Mouse (Mus musculus): ENCODE data around the gene Adamtsl1. TPM values are rescaled to one million over a fixed set of nuclear protein-coding genes. Genes with fewer than 3 reads are reported as not detected.

The Adamtsl1 gene
- polyA plus RNA-seq, 1 experiment, result not detected

DNA sequence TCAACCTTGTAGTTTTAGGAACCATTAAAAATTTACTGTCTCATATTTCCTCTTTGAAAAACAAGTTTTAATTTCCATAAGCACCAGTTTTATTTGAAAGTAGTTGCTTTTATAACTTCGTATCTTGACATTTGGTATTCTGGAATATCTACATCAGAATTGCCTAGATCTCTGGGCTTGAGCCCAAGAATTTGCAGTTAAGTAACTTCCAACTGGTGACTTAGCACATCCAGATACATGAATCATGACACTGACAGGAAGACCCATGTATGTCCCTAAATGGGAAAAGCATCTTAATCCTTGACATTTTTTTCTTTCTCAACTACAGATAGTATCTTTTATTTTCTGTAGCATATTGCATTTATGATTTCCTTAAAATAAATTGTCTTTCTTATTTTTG, 713.1 kb downstream of the Adamtsl1 start:
- no peak for TF ChIP-seq GATA1 (IDR thresholded peaks at IDR 0.05; ENCODE audit: low read length)

DNA sequence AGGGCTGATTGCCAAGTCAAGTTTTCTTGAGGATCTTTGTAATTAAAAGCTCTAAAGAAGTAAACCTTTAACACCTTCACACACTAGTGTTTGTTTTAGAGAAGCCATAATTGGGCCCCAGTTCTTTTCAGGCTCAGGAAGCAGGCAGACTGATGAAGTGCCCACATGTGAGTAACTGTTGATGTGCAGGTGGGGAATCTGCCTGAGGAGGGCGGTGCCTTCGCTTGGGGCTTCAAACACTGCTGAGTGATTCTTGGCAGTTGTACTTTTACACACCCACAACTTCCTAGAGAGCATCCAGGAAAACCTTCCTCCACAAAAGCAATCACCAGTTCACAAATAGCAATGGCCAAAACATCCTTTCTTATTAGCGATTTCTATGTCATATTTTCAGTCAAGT, 719.2 kb downstream of the Adamtsl1 start:
- TF ChIP-seq GATA1 (IDR thresholded peaks at IDR 0.05; ENCODE audit: low read length), result no peak

- TF ChIP-seq GATA1 (IDR thresholded peaks at IDR 0.05; ENCODE audit: low read length), result no peak
These were observed 728.0 kb downstream of the Adamtsl1 start for GRCm38 (mm10) chr4:86241854-86242424.

- TF ChIP-seq GATA1 (IDR thresholded peaks at IDR 0.05; ENCODE audit: low read length), result no peak
These were observed 756.1 kb downstream of the Adamtsl1 start for GRCm38 (mm10) chr4:86270085-86270484.

DNA sequence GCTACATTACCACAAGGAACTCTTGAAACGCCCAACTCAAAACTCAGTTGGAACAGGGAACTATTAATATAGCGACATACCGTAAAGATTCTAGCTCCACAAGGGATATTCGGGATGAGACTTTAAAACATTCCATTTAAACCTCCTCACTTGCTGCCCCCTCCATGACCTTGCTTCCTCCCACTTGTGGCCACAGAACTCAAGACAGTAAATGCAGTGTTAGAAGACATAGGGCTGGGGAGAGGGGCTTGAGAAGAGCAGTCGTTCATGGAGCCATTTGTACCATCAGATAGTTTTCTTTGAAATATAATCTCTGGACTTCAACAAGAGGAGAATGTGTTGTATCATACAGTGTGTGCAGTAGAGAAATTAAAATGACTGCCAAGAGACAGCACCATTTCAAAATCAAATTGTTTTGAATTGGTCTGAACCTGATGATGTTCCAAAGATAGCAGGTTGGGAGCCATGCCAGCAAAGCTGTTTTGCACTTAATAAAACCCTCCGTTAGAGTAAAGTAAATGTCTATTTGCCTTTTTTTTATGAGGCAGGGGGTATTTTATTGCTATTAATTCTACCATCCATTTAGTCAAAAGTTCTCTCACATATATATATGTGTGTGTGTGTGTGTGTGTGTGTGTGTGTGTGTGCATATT, 759.9 kb downstream of the Adamtsl1 start:
- no peak for TF ChIP-seq GATA1 (IDR thresholded peaks at IDR 0.05; ENCODE audit: low read length)

DNA sequence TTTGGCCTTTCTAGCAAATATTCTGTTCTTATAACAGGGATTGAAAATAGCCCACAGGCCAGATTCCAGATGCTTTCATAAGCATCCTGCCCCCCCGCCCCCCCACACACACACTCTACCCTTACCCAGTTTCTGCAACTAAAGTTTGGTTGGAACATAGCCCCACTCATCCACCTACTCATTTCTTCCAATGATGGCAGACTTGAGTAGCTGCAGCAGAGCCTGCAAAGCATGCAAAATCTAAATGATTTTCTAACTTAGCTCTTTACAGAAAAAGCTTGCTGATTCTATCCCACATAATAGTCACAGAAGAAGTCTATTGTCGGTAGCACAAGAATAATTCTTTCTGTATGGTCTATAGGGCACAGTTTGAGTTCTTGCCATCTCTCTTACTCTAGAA, 760.7 kb downstream of the Adamtsl1 start:
- TF ChIP-seq GATA1 (IDR thresholded peaks at IDR 0.05; ENCODE audit: low read length), result no peak

GRCm38 (mm10) chr4:86276021-86276813, 762.2 kb downstream of the Adamtsl1 start:
- no peak for TF ChIP-seq GATA1 (IDR thresholded peaks at IDR 0.05; ENCODE audit: low read length)

DNA sequence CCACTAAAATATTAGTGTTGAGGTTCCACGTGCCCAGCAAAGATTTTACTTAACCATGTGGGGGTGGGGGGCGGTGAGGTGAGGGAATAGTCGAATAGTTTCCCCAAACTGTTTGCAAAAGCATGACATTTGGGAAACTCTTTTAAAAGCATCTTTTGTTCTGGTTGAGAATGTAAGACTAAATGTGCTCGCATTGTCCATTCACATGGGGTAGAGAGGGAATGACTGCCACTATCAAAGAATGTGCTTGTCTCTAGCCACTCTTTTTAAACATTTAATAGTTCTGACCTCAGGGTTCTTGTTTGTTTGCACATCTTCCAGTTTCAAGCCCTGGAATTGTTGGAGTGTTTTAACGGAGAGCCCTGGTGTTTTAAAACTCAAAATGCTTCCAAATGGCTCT, 764.6 kb downstream of the Adamtsl1 start:
- no peak for TF ChIP-seq GATA1 (IDR thresholded peaks at IDR 0.05; ENCODE audit: low read length)

DNA sequence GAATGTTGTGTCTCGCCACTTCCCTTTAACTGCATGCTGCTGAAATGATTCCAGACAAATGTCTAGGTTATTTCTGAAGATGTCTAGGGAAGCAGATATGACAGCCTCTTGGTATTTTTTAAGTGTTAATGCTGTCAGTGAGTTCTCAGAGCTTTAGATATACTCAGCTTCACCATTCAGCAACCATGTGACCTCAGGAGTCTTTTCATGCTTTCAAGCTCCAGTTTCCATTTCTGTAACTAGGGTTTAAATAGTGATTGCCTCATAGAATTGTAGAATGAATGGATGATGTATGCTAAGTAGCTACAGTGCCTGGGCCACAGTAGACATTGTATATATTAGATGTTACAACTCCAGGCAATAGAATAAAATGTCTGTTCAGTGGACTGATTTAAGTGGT, 772.6 kb downstream of the Adamtsl1 start:
- TF ChIP-seq GATA1 (IDR thresholded peaks at IDR 0.05; ENCODE audit: low read length), result no peak

- no peak for TF ChIP-seq GATA1 (IDR thresholded peaks at IDR 0.05; ENCODE audit: low read length)
These were observed 774.3 kb downstream of the Adamtsl1 start for GRCm38 (mm10) chr4:86288264-86288663.

DNA sequence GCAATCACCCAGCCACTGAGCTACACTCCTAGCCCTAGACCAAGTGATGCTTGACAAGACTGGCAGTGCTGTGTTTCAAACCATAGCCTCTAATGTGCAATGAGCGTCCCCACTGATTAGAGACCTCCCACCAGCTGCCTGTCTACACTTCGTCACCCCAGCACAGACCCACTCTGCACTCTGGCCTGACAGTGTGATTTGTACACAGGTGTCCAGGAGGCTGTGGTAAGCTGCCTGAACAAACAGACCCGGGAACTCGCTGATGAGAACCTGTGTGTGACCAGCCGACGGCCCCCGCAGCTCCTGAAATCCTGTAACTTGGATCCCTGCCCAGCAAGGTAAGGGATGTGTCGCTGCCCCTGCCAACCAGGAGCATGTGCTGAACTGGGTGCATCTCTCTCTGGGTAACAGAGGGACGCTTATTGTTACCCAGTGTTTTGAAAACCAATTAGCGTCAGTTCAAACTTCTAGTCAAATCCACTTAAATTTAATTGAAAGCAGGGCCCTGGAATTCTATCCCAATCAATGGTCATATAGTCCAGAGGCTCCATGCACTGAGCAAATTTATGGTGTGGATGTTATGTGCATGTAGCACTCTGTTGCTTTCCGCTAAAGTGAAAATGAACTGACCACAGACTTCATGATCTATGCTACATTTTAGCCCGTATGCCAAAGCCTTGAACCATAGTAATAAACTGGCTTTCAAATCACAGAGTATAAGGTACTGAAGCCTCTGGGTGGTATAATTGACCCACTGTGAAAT, 775.7 kb downstream of the Adamtsl1 start:
- no peak for TF ChIP-seq GATA1 (IDR thresholded peaks at IDR 0.05; ENCODE audit: low read length)

DNA sequence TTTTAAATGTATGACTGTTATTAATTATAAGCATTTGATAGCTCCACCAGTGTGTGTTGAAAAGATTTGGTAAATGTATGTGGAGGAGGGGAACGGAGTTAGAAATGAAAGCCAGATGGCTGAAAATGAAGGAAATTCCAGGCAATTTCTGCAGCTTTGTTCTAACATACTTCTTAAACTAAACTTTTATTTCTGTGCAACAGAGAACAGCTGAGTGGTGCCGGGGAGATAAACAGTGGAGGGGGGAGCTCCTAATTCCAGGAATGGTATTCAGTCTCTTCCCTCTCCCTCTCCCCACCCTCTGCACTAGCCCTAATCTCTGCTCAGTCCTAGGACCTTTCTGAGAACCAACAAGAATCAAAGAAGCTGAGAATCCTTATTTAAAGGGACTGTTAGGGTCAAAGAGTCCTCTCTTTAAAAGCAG, 780.9 kb downstream of the Adamtsl1 start:
- TF ChIP-seq GATA1 (IDR thresholded peaks at IDR 0.05; ENCODE audit: low read length), result no peak

DNA sequence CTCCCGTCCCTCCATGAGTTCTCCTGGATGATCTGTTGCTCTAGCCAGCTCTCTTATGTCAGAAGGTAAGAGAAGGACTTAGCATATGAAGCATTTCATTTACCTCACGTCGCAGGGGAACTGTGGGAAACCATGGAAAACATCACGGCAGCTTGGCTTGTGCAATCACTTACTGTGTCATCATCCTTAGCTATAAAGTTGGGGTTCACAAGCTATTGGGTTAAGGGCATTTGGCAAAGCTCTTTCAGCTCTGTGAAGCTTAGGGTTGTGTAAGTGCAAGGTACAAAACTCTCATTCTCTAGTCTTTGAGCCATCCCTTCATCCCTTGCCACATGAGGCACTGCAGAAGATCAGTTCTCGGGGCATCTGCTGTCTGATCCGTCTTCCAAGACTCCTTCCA, 787.5 kb downstream of the Adamtsl1 start:
- TF ChIP-seq GATA1 (IDR thresholded peaks at IDR 0.05; ENCODE audit: low read length), result no peak

DNA sequence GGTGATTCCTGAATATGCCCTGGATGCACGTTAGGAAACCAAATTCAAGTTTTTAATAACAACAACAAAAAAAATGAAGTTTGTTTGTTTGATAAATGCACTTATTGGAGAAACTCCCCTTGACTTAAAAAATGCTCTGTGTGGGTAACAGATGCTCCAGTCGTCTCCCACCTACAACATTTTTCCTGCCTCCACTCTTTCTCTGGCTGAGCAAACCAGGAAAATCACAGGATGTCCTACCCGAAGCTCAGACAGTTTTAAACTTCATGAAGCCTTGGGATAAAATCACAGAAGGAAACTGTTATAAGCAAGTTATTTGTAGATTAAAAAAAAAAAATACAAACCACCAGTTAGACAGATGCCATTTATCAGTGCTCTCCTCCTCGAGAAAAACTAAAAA, 788.1 kb downstream of the Adamtsl1 start:
- no peak for TF ChIP-seq GATA1 (IDR thresholded peaks at IDR 0.05; ENCODE audit: low read length)

DNA sequence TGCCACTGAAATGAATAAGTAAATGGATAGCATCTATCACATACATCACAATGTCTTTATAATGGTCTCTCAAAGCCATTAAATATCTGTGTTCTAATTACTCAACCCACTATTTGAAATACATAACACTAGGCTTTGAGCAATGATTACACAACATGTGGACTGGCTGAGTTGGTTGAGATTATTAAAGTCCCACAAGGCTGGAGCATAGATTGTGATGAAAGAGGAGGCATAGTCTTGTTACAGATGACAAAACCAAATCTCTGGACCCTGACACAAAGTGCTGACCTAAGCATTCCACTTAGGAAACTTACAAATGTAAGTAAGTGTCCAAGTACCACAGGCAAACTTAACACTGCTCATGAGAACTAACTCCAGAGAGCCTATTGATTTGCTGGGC, 792.8 kb downstream of the Adamtsl1 start:
- no peak for TF ChIP-seq GATA1 (IDR thresholded peaks at IDR 0.05; ENCODE audit: low read length)

GRCm38 (mm10) chr4:86309178-86309577, 795.2 kb downstream of the Adamtsl1 start:
- TF ChIP-seq GATA1 (IDR thresholded peaks at IDR 0.05; ENCODE audit: low read length), result no peak
